Mouse (Mus musculus): ENCODE results near the gene Lrba. TPM values are rescaled to one million over a fixed set of nuclear protein-coding genes. Genes with fewer than 3 reads are reported as not detected.

The Lrba gene
- polyA plus RNA-seq, 1 experiment from 2014 or later = 4.2 TPM

DNA sequence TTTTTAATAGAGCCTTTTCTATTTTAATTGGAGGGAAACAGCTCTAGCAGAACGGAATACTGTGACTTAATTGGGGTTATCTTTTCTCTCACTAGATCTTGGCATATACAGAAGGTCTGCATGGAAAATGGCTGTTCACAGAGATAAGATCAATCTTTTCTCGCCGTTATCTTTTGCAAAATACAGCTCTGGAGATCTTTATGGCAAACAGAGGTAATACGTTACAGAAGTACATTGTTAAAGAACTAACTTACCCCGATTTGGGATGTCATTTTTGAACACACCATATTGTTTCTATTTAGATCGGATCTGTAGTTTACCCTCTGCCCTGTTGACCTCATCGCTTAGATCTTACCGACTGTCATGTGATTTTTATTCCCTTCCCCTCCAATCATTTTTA lies 381.3 kb downstream of the Lrba start:
- WGBS = 76% methylated on average over 8 of the region's 8 CpGs
- H3K4me3 ChIP-seq (ENCODE audit: control insufficient read depth in 1 of 2, insufficient read depth in 1 of 2, low read depth in 1 of 2, low read length in 2 of 2) = no peak overlapping the region
- H3K27ac ChIP-seq (replicated peaks in 1 of 2; ENCODE audit: control insufficient read depth in 1 of 2, insufficient read depth in 1 of 2, low read depth in 2 of 2, low read length in 2 of 2) = no peak overlapping the region
- no peak overlapping the region for H3K9ac ChIP-seq (ENCODE audit: low read length)
- no peak overlapping the region for H3K4me2 ChIP-seq (ENCODE audit: low read length)
- no peaks in the 10 kb centered on the region for H3K4me1 ChIP-seq (ENCODE audit: control insufficient read depth in 2 of 2, insufficient read depth in 2 of 2, low read length in 2 of 2)
- no peak for ATAC-seq (ENCODE audit: insufficient number of reproducible peaks, insufficient read depth, low FRiP score, low read depth)
- no peaks in the 10 kb centered on the region for H3K27me3 ChIP-seq (ENCODE audit: control insufficient read depth, insufficient read depth, low read length)
- no peaks in the 10 kb centered on the region for H3K9me3 ChIP-seq (ENCODE audit: control insufficient read depth, low read length)
- no peaks in the 10 kb centered on the region for H3K36me3 ChIP-seq (ENCODE audit: control insufficient read depth, insufficient read depth, low read length)

DNA sequence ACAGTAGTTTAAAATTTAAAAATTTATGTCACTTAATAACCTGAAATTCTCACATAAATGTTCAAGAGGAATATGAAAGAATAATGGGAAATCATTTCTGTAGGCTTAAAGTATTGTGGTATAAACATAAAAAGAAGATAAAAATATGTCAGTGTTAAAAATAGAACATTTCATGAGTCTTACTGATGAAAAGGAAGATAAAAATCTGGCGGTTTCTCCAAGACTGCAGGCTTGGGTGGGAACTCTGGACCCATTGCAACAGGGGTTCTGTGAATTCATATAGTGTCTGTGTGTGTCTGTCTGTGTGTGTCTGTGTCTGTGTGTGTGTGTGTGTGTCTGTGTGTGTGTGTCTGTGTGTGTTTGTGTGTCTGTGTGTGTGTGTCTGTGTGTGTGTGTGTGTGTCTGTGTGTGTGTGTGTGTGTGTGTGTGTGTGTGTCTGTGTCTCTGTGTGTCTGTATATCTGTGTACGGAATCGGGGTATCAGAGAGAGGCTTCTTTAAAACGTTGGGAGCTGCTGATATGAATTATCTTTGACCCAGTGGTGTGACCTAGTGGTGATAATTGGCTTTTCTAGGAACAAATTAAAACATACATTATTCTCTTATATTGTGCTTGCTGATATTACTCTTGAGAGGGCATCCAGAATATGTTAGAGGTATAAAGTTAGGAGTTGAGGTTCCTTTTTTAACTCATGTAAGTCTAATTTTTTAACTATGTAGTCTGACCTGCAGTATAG lies 402.7 kb downstream of the Lrba start:
- Histone ChIP-seq H3K4me3 (ENCODE audit: control insufficient read depth in 1 of 2, insufficient read depth in 1 of 2, low read depth in 1 of 2, low read length in 2 of 2) (no peak overlapping the region), H3K4me2 (ENCODE audit: low read length) (no peak overlapping the region), H3K9ac (ENCODE audit: low read length) (no peak overlapping the region), H3K36me3 (ENCODE audit: control insufficient read depth, insufficient read depth, low read length) (no peaks in the 10 kb centered on the region), H3K9me3 (ENCODE audit: control insufficient read depth, low read length) (no peaks in the 10 kb centered on the region), H3K4me1 (ENCODE audit: control insufficient read depth in 2 of 2, insufficient read depth in 2 of 2, low read length in 2 of 2) (0 out of 4 replicates have a peak, but pooled peaks cover 0 to 3% of the 10 kb centered on the region in 2 experiments), H3K27me3 (ENCODE audit: control insufficient read depth, insufficient read depth, low read length) (no peaks in the 10 kb centered on the region), H3K27ac (replicated peaks in 1 of 2; ENCODE audit: control insufficient read depth in 1 of 2, insufficient read depth in 1 of 2, low read depth in 2 of 2, low read length in 2 of 2) (no peak overlapping the region)
- ATAC-seq (ENCODE audit: insufficient number of reproducible peaks, insufficient read depth, low FRiP score, low read depth) = no peak
- 45% methylated on average over 4 of the region's 4 CpGs for WGBS

GRCm38 (mm10) chr3:86629379-86629778 lies 404.9 kb downstream of the Lrba start:
- WGBS = 49% methylated on average over 4 of the region's 4 CpGs
- H3K4me3 ChIP-seq (ENCODE audit: control insufficient read depth in 1 of 2, insufficient read depth in 1 of 2, low read depth in 1 of 2, low read length in 2 of 2) = no peak overlapping the region
- H3K4me2 ChIP-seq (ENCODE audit: low read length) = no peak overlapping the region
- no peaks in the 10 kb centered on the region for H3K27me3 ChIP-seq (ENCODE audit: control insufficient read depth, insufficient read depth, low read length)
- H3K9me3 ChIP-seq (ENCODE audit: control insufficient read depth, low read length) = no peaks in the 10 kb centered on the region
- no peaks in the 10 kb centered on the region for H3K36me3 ChIP-seq (ENCODE audit: control insufficient read depth, insufficient read depth, low read length)
- H3K9ac ChIP-seq (ENCODE audit: low read length) = no peak overlapping the region
- H3K27ac ChIP-seq (replicated peaks in 1 of 2; ENCODE audit: control insufficient read depth in 1 of 2, insufficient read depth in 1 of 2, low read depth in 2 of 2, low read length in 2 of 2) = no peak overlapping the region
- 0 out of 4 replicates have a peak, but pooled peaks cover 0 to 2% of the 10 kb centered on the region in 2 experiments for H3K4me1 ChIP-seq (ENCODE audit: control insufficient read depth in 2 of 2, insufficient read depth in 2 of 2, low read length in 2 of 2)
- no peak for ATAC-seq (ENCODE audit: insufficient number of reproducible peaks, insufficient read depth, low FRiP score, low read depth)

DNA sequence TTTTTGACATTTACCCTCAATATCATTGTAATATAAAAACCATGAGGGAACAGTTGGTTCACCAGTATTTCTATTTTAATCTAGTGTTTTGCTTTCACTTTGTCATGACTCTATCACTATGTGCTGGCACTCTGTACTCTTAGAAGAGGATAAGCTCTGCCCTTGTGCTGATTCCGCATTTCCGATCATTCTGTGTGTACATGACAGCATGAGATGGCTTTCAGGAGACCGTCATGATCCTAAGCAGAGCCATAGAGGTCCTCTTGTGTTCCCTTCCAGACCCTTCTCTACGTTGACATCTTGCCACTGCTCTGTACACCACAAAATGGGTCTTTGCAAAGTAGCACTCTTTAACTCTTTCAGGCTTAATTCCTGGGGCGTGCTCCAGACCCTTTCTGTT lies 411.0 kb downstream of the Lrba start:
- 15% methylated on average over 5 of the region's 5 CpGs for WGBS
- ATAC-seq (ENCODE audit: insufficient number of reproducible peaks, insufficient read depth, low FRiP score, low read depth) = no peak
- Histone ChIP-seq H3K9ac (ENCODE audit: low read length) (no peak overlapping the region), H3K9me3 (ENCODE audit: control insufficient read depth, low read length) (no peaks in the 10 kb centered on the region), H3K4me3 (ENCODE audit: control insufficient read depth in 1 of 2, insufficient read depth in 1 of 2, low read depth in 1 of 2, low read length in 2 of 2) (peak overlapping the region in 1 of 2 experiments; percentile 16; a peak in 1 of 4 replicates), H3K27ac (replicated peaks in 1 of 2; ENCODE audit: control insufficient read depth in 1 of 2, insufficient read depth in 1 of 2, low read depth in 2 of 2, low read length in 2 of 2) (peak overlapping the region in 1 of 2 experiments; percentile 53; a peak in 2 of 4 replicates), H3K36me3 (ENCODE audit: control insufficient read depth, insufficient read depth, low read length) (no peaks in the 10 kb centered on the region), H3K4me2 (ENCODE audit: low read length) (peak overlapping the region; percentile 37), H3K4me1 (ENCODE audit: control insufficient read depth in 2 of 2, insufficient read depth in 2 of 2, low read length in 2 of 2) (peaks cover 2 to 8% of the 10 kb centered on the region in 2 experiments; a peak in 2 of 4 replicates), H3K27me3 (ENCODE audit: control insufficient read depth, insufficient read depth, low read length) (no peaks in the 10 kb centered on the region)

DNA sequence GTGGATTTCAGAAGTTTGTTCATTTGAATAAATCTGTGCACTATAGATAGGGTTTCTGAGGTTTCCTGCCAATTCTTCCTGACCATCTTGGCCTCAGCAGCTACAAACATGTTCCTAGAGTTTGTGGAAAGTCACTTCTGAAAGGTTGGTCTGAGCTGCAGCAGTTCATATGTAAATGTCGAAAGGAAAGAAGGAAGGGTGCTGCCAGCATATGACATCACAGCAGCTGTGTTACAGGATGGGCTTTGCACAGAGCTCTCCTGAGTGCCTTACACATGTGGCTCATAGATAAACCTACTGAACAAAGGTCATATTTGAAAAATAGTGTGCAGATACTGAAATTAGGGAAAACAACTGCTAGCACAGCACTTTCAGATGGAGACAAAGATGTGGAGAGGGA lies 411.5 kb downstream of the Lrba start:
- H3K36me3 ChIP-seq (ENCODE audit: control insufficient read depth, insufficient read depth, low read length) = no peaks in the 10 kb centered on the region
- WGBS = 26% methylated on average over 1 of the region's 1 CpGs
- peaks cover 2 to 8% of the 10 kb centered on the region in 2 experiments; a peak in 2 of 4 replicates for H3K4me1 ChIP-seq (ENCODE audit: control insufficient read depth in 2 of 2, insufficient read depth in 2 of 2, low read length in 2 of 2)
- H3K27me3 ChIP-seq (ENCODE audit: control insufficient read depth, insufficient read depth, low read length) = no peaks in the 10 kb centered on the region
- no peaks in the 10 kb centered on the region for H3K9me3 ChIP-seq (ENCODE audit: control insufficient read depth, low read length)
- H3K4me2 ChIP-seq (ENCODE audit: low read length) = peak overlapping the region; percentile 37
- peak overlapping the region in 1 of 2 experiments; percentile 37; a peak in 1 of 4 replicates for H3K27ac ChIP-seq (replicated peaks in 1 of 2; ENCODE audit: control insufficient read depth in 1 of 2, insufficient read depth in 1 of 2, low read depth in 2 of 2, low read length in 2 of 2)
- ATAC-seq (ENCODE audit: insufficient number of reproducible peaks, insufficient read depth, low FRiP score, low read depth) = no peak
- no peak overlapping the region for H3K4me3 ChIP-seq (ENCODE audit: control insufficient read depth in 1 of 2, insufficient read depth in 1 of 2, low read depth in 1 of 2, low read length in 2 of 2)
- no peak overlapping the region for H3K9ac ChIP-seq (ENCODE audit: low read length)

DNA sequence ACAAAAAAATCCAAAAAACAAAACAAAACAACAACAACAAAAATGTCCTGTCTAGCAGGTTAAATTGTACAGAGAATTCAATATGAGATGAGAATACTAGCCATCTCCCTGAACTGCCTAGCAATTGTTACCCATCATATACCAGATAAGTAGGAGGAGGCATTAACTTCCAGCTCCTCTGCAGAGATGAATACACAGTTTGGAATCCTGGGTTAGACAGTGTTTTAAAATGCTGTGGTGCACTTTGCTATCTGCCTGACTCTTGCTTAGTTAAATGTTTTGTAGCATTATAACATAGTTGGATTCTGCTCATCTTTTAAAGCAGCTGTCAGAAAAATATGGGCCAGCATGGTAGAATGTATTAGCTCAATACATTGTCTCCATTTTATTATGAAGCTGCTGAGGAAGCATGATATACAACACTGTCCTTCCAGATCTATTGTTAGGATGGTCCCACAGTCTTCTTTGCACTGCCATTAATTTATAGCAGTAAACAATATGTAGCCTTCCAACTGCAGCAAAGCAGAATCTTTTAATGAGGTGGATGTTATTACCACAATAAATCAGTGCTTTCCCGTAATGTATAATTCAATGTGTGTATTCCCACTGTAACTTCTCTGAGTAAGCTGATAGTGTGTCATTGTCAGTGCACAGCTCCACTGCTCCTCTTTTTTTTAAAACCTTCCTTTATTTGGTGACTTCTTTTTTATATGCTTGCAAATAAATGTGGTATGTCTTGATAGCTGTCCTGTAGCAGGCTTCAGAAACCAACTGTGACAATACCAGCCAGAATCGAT lies 414.3 kb downstream of the Lrba start:
- Histone ChIP-seq H3K9ac (ENCODE audit: low read length) (no peak overlapping the region), H3K4me1 (ENCODE audit: control insufficient read depth in 2 of 2, insufficient read depth in 2 of 2, low read length in 2 of 2) (peaks cover 2 to 8% of the 10 kb centered on the region in 2 experiments; a peak in 2 of 4 replicates), H3K27me3 (ENCODE audit: control insufficient read depth, insufficient read depth, low read length) (no peaks in the 10 kb centered on the region), H3K4me2 (ENCODE audit: low read length) (no peak overlapping the region), H3K4me3 (ENCODE audit: control insufficient read depth in 1 of 2, insufficient read depth in 1 of 2, low read depth in 1 of 2, low read length in 2 of 2) (no peak overlapping the region), H3K9me3 (ENCODE audit: control insufficient read depth, low read length) (no peaks in the 10 kb centered on the region), H3K36me3 (ENCODE audit: control insufficient read depth, insufficient read depth, low read length) (no peaks in the 10 kb centered on the region), H3K27ac (replicated peaks in 1 of 2; ENCODE audit: control insufficient read depth in 1 of 2, insufficient read depth in 1 of 2, low read depth in 2 of 2, low read length in 2 of 2) (no peak overlapping the region)
- ATAC-seq (ENCODE audit: insufficient number of reproducible peaks, insufficient read depth, low FRiP score, low read depth) = no peak
- WGBS = 96% methylated on average over 2 of the region's 2 CpGs

- Histone ChIP-seq H3K4me2 (ENCODE audit: low read length) (no peak overlapping the region), H3K27ac (replicated peaks in 1 of 2; ENCODE audit: control insufficient read depth in 1 of 2, insufficient read depth in 1 of 2, low read depth in 2 of 2, low read length in 2 of 2) (no peak overlapping the region), H3K27me3 (ENCODE audit: control insufficient read depth, insufficient read depth, low read length) (no peaks in the 10 kb centered on the region)
Observed at GRCm38 (mm10) chr3:86641393-86641792, 416.9 kb downstream of the Lrba start.

More at GRCm38 (mm10) chr3:86641393-86641792, 416.9 kb downstream of the Lrba start:
- Histone ChIP-seq H3K4me3 (ENCODE audit: control insufficient read depth in 1 of 2, insufficient read depth in 1 of 2, low read depth in 1 of 2, low read length in 2 of 2) (no peak overlapping the region), H3K36me3 (ENCODE audit: control insufficient read depth, insufficient read depth, low read length) (no peaks in the 10 kb centered on the region), H3K9ac (ENCODE audit: low read length) (no peak overlapping the region), H3K9me3 (ENCODE audit: control insufficient read depth, low read length) (no peaks in the 10 kb centered on the region), H3K4me1 (ENCODE audit: control insufficient read depth in 2 of 2, insufficient read depth in 2 of 2, low read length in 2 of 2) (no peaks in the 10 kb centered on the region)
- 84% methylated on average over 5 of the region's 5 CpGs for WGBS
- no peak for ATAC-seq (ENCODE audit: insufficient number of reproducible peaks, insufficient read depth, low FRiP score, low read depth)
